Mouse (Mus musculus) neural tube, embryonic 13.5 days (tissue): ENCODE results near the gene Cul7. TPM values are rescaled to one million over a fixed set of nuclear protein-coding genes. Genes with fewer than 3 reads are reported as not detected.

Experiments
- ATAC-seq: fragments of 200-750 bp; cut with Nextera tagmentation; 2 replicates; pipeline ENCODE4 v1.8.0; 2017; ENCODE audit warnings: low read depth, mild to moderate bottlenecking, moderate TSS enrichment, moderate library complexity
- H3K27ac ChIP-seq: fragments of 300-500 bp; sonication (generic); replicated peaks from 2 replicates; pipeline ENCODE4 v1.5.1; 2015; ENCODE audit warnings: moderate library complexity, mild to moderate bottlenecking, inconsistent platforms
- H3K27me3 ChIP-seq: fragments of 300-500 bp; sonication (generic); 2 replicates; pipeline ENCODE4 v1.6.1; 2015; ENCODE audit warnings: mild to moderate bottlenecking, inconsistent platforms
- H3K36me3 ChIP-seq: fragments of 300-500 bp; sonication (generic); 2 replicates; pipeline ENCODE4 v1.6.1; 2015; ENCODE audit warnings: mild to moderate bottlenecking, inconsistent platforms
- H3K4me1 ChIP-seq: fragments of 300-500 bp; sonication (generic); replicated peaks from 2 replicates; pipeline ENCODE4 v1.6.1; 2015; ENCODE audit warnings: inconsistent platforms
- H3K4me2 ChIP-seq: fragments of 300-500 bp; sonication (generic); 2 replicates; pipeline ENCODE4 v1.6.1; 2015; ENCODE audit warnings: inconsistent platforms, mild to moderate bottlenecking, moderate library complexity
- H3K4me3 ChIP-seq: fragments of 300-500 bp; sonication (generic); 2 replicates; pipeline ENCODE4 v1.5.1; 2015; ENCODE audit warnings: mild to moderate bottlenecking, inconsistent platforms
- H3K9ac ChIP-seq: fragments of 300-500 bp; sonication (generic); 2 replicates; pipeline ENCODE4 v1.6.1; 2015; ENCODE audit warnings: moderate library complexity, mild to moderate bottlenecking, inconsistent platforms
- H3K9me3 ChIP-seq: fragments of 300-500 bp; sonication (generic); 2 replicates; pipeline ENCODE4 v1.6.1; 2016; ENCODE audit warnings: inconsistent platforms
- WGBS: fragments of 180-500 bp; shearing (Covaris S2); methylation state at CpG from one replicate; pipeline ENCODE4 v1.1.7; 2015; 5-methylcytosine and 5-hydroxymethylcytosine counted together
- polyA plus RNA-seq: library from polyadenylated mRNA; unstranded; fragments of >200 nt; fragmentation: Nextera tagmentation; extraction: Ambion mirVana; gene quantifications from 2 replicates; pipeline ENCODE4 v1.2.1, GENCODE M21; 2015

The Cul7 gene
- polyA plus RNA-seq, 1 experiment from 2014 or later = 40.0 TPM

DNA sequence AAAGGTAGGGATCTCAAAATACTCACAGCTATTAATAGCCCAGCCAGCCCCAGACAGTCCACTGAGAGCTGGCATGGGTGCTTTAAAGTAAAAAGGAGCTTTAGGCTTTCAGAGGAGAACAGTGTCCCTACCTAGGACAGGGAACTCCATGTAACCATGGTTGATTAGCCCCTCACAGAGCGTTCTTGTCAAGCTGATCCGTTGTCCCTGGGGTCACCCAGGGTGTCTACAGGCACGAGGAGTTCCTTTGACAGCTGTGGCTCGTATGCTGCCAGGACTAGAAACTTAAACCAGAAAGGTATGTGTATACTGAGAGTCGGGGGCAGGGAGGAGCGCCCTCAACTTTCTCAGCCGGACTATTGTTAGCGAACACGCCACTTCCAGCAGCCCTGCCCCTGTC, 28.8 kb downstream of the Cul7 start:
- ATAC-seq = no peak
- peak overlapping the region; percentile 80 for H3K9ac ChIP-seq
- H3K27ac ChIP-seq = no peak overlapping the region
- H3K4me2 ChIP-seq = peak overlapping the region; percentile 76
- H3K9me3 ChIP-seq = no peaks in the 10 kb centered on the region
- peaks cover 53% of the 10 kb centered on the region for H3K36me3 ChIP-seq
- H3K27me3 ChIP-seq = no peaks in the 10 kb centered on the region
- WGBS = 69% methylated on average over 9 of the region's 9 CpGs
- H3K4me1 ChIP-seq = peaks cover 39% of the 10 kb centered on the region
- peak overlapping the region; percentile 69 for H3K4me3 ChIP-seq

DNA sequence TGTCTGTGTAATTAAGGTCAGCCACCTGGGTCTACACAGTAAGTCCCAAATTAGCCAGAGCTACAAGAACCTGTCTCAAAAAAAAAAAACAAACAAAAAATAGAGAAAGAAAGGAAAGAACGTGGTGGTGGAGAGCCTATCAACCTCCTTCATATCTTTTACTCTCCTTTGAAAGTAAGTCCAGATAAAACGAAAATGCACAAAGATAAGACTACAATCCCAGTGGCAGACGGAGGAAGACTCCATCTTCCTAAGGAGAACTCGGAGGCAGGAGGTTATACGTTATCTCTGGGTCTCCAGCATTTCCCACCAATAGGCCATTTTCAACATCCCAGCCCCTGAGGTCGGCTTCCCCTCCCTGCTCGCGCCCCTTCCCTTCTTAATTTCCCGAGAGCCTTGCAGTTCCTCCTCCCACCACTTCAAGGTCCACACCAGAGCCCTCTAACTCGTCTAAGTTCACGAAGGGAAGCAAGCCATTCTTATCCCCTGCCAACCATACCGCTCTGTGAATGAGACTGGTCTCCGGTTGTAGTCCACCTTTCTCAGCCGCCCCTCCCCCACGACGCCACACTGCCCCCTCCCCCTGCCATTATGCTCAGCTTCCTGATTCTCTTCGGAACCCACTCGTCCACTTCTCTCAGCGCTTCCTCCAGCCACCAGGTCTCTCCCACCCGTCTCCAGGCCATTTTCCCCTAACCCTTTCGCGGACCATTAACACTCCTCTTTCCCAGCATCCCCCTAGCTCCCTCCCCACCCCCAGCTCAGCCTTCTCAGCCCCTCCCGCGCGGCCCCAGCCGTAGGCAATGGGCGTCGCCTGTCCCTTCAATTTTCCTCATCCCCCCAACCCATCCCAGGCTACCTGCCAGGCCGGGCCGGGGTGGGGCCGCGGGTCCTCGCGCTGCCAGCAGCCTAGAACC, 30.0 kb downstream of the Cul7 start:
- peaks cover 31% of the 10 kb centered on the region for H3K4me1 ChIP-seq
- H3K27me3 ChIP-seq = no peaks in the 10 kb centered on the region
- under 1% methylated on average over 34 of the region's 34 CpGs for WGBS
- ATAC-seq = peak; percentile 48
- peaks cover 59% of the 10 kb centered on the region for H3K36me3 ChIP-seq
- no peaks in the 10 kb centered on the region for H3K9me3 ChIP-seq
- H3K9ac ChIP-seq = peak overlapping the region; percentile 80
- peak overlapping the region; percentile 91 for H3K27ac ChIP-seq
- peak overlapping the region; percentile 76 for H3K4me2 ChIP-seq
- H3K4me3 ChIP-seq = peak overlapping the region; percentile 69

GRCm38 (mm10) chr17:46680760-46681373, 30.7 kb downstream of the Cul7 start, which contains the start of gene Klhdc3:
Gene Klhdc3, minus strand, starts transcription at chr17:46680914.
- Histone ChIP-seq H3K9ac (peak within 1 kb of the TSS; percentile 80), H3K4me1 (peaks cover 29% of the 10 kb centered on the region), H3K9me3 (no peaks in the 10 kb centered on the region), H3K36me3 (peaks cover 59% of the 10 kb centered on the region), H3K4me2 (peak within 1 kb of the TSS; percentile 94), H3K27me3 (no peaks in the 10 kb centered on the region), H3K27ac (peak within 1 kb of the TSS; percentile 91), H3K4me3 (peak within 1 kb of the TSS; percentile 69)
- peak; percentile 97 for ATAC-seq
- under 1% methylated on average over 49 of the region's 49 CpGs for WGBS

DNA sequence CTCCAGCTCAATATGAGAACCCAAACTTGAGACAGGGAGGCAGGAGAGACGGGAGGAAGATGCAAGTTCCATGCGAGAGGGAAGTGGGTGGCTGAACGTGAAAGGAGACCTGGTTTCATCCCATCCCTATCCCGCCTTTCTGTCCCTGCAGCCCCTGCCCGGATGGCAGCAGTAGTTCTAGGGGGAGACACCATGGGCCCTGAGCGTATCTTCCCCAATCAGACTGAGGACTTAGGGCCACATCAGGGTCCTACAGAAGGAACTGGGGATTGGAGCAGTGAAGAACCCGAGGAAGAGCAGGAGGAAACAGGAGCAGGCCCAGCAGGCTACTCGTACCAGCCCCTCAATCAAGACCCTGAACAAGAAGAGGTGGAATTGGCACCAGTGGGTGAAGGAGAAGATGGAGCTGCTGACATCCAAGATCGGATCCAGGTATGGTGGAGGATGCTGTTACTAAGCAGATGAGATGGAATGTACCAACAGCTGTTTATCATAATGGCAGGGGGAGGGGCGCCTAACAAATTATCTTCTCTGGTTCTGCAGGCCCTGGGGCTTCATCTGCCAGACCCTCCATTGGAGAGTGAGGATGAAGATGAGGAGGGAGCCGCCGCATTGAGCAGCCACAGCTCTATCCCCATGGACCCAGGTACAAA, 31.5 kb downstream of the Cul7 start:
- Histone ChIP-seq H3K9ac (peak overlapping the region; percentile 78), H3K27ac (peak overlapping the region; percentile 82), H3K9me3 (no peaks in the 10 kb centered on the region), H3K4me2 (peak overlapping the region; percentile 94), H3K27me3 (no peaks in the 10 kb centered on the region), H3K4me1 (peaks cover 29% of the 10 kb centered on the region), H3K4me3 (peak overlapping the region; percentile 69), H3K36me3 (peaks cover 59% of the 10 kb centered on the region)
- peak; percentile 1; the same call in 1 of the 2 replicates for ATAC-seq
- WGBS = 26% methylated on average over 12 of the region's 12 CpGs

- H3K9ac ChIP-seq = no peak overlapping the region
- H3K36me3 ChIP-seq = peaks cover 59% of the 10 kb centered on the region
- H3K27ac ChIP-seq = no peak overlapping the region
- WGBS = 80% methylated on average over 16 of the region's 16 CpGs
- H3K27me3 ChIP-seq = no peaks in the 10 kb centered on the region
- no peaks in the 10 kb centered on the region for H3K9me3 ChIP-seq
- ATAC-seq = no peak
- no peak overlapping the region for H3K4me3 ChIP-seq
- H3K4me2 ChIP-seq = no peak overlapping the region
- peaks cover 29% of the 10 kb centered on the region for H3K4me1 ChIP-seq
Observed at GRCm38 (mm10) chr17:46682654-46683389, 32.7 kb downstream of the Cul7 start.

DNA sequence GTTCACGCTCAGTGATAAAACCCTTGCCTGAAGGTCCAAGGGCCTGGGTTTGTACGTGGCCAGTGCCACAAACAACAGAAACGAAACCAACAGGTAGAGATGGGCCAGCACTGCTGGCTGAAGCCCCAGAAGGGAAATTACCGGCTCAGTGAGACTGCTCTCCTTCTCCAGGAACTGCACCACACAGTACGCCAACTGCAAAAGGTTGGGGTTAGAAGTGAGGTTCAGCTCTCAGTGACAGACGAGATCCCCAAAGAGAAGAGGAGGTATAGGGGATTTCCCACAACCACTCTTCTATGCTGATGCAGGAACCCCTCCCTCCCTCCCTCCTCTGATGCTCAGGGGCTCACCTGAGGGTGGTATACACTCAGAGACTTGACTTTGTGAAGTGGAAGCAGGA, 35.8 kb downstream of the Cul7 start:
- peaks cover 10% of the 10 kb centered on the region for H3K4me1 ChIP-seq
- no peak overlapping the region for H3K4me3 ChIP-seq
- H3K4me2 ChIP-seq = no peak overlapping the region
- no peaks in the 10 kb centered on the region for H3K9me3 ChIP-seq
- peaks cover 59% of the 10 kb centered on the region for H3K36me3 ChIP-seq
- no peak overlapping the region for H3K9ac ChIP-seq
- ATAC-seq = no peak
- no peak overlapping the region for H3K27ac ChIP-seq
- 91% methylated on average over 6 of the region's 6 CpGs for WGBS
- H3K27me3 ChIP-seq = no peaks in the 10 kb centered on the region

DNA sequence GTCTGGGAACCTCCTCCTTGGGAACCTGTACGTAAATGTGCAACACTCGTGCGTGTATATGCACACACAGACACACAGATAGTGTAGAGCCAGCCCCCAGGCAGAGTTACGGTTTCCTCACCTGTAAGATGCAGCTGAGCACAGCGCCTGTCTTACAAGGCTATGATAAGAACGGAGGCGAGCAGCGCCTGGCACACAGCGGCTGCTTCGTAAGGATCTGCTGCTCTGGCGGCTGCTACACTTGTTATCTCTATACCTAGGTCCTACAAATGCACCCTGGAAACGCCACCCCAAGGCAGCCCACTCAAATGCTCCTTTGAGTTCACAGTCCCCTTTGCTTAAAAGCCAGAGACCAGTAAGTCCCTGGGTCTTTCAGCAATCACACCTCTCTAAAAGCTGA, 40.5 kb downstream of the Cul7 start:
- H3K4me1 ChIP-seq = no peaks in the 10 kb centered on the region
- 95% methylated on average over 12 of the region's 12 CpGs for WGBS
- H3K9me3 ChIP-seq = no peaks in the 10 kb centered on the region
- H3K36me3 ChIP-seq = peaks cover 32% of the 10 kb centered on the region
- no peak overlapping the region for H3K4me2 ChIP-seq
- ATAC-seq = no peak
- H3K9ac ChIP-seq = no peak overlapping the region
- no peak overlapping the region for H3K4me3 ChIP-seq
- H3K27me3 ChIP-seq = no peaks in the 10 kb centered on the region
- H3K27ac ChIP-seq = no peak overlapping the region

- Histone ChIP-seq H3K4me2 (no peak overlapping the region), H3K4me1 (no peaks in the 10 kb centered on the region), H3K27ac (no peak overlapping the region), H3K36me3 (peaks cover 32% of the 10 kb centered on the region), H3K27me3 (no peaks in the 10 kb centered on the region), H3K9me3 (no peaks in the 10 kb centered on the region), H3K9ac (no peak overlapping the region), H3K4me3 (no peak overlapping the region)
- ATAC-seq = no peak
- 92% methylated on average over 2 of the region's 2 CpGs for WGBS
Observed at GRCm38 (mm10) chr17:46691390-46691789, 41.3 kb downstream of the Cul7 start.

DNA sequence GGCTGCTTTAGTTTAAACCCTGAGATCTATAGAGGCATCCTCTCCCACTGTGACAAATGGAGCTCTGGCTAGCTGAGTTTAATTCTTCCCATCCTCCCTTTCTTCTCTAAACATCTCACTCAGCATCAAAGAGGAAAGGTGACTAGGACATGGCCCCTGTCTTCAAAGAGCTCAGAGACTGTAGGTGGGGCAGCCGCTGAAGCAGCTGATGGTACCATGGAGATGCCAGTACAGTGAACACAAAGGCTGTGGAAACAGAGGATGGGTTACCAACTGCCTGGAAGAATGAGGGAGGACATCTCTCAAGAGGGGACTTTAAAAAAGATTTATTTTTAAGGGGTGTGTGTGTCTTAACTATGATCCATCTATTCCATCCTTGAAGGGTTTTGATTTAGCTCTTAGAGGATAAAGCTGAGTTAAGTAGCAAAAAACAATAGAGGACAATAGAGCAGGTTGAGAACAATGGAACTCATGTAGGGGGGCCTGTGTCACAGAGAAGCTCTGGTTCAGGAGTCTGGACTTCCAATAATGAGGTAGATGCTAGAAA, 44.5 kb downstream of the Cul7 start:
- H3K27me3 ChIP-seq = no peaks in the 10 kb centered on the region
- no peak overlapping the region for H3K9ac ChIP-seq
- H3K36me3 ChIP-seq = peaks cover 38% of the 10 kb centered on the region
- no peaks in the 10 kb centered on the region for H3K9me3 ChIP-seq
- H3K4me3 ChIP-seq = no peak overlapping the region
- no peak for ATAC-seq
- H3K27ac ChIP-seq = no peak overlapping the region
- no peaks in the 10 kb centered on the region for H3K4me1 ChIP-seq
- no peak overlapping the region for H3K4me2 ChIP-seq
- 77% methylated on average over 1 of the region's 1 CpGs for WGBS

DNA sequence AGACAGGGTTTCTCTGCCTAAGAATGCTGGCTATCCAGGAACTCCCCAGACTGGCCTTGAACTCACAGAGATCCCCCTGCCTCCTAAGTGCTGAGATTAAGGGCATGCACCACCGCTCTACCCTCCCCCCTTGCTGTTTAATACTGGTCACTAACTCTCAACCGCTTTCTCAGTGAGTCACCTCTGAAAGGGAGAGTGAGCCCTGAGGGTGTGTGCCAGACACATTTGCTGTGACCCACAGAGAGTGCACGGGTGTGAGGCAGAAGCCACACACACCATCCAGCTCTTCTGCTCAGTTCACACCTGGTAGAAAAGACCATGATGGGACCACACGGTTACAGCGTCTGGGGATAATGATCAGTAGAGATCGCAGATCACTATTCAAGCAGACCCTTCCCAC, 48.4 kb downstream of the Cul7 start:
- Histone ChIP-seq H3K9me3 (no peaks in the 10 kb centered on the region), H3K36me3 (peaks cover 42% of the 10 kb centered on the region), H3K4me3 (no peak overlapping the region), H3K27ac (no peak overlapping the region), H3K9ac (no peak overlapping the region), H3K4me1 (peaks cover 27% of the 10 kb centered on the region), H3K27me3 (no peaks in the 10 kb centered on the region), H3K4me2 (no peak overlapping the region)
- ATAC-seq = no peak
- WGBS = 83% methylated on average over 6 of the region's 6 CpGs

- ATAC-seq = no peak
- no peaks in the 10 kb centered on the region for H3K27me3 ChIP-seq
- H3K27ac ChIP-seq = no peak overlapping the region
- 44% methylated on average over 5 of the region's 5 CpGs for WGBS
- peaks cover 35% of the 10 kb centered on the region for H3K4me1 ChIP-seq
- no peaks in the 10 kb centered on the region for H3K9me3 ChIP-seq
- peaks cover 42% of the 10 kb centered on the region for H3K36me3 ChIP-seq
- no peak overlapping the region for H3K4me2 ChIP-seq
- no peak overlapping the region for H3K4me3 ChIP-seq
- no peak overlapping the region for H3K9ac ChIP-seq
Observed at GRCm38 (mm10) chr17:46699245-46699644, 49.1 kb downstream of the Cul7 start.
